Mouse (Mus musculus) small intestine, adult 2 months (tissue): ENCODE measurements at regions not wholly inside any gene's neighbourhood (a gene's known extent, or its start where the extent isn't known, plus 50 kb on each side); places are given as distances from the start of the nearest gene placed in this dataset.
"Not testable (repeated sequence)": the region's sequence is repeated elsewhere in the genome, so short reads cannot be mapped to it uniquely, and the experiment has no call there.

Source experiments
- CTCF ChIP-seq: fragments of 200-500 bp; IDR thresholded peaks from 2 replicates; pipeline ENCODE4 v1.5.1; 2012; ENCODE audit warnings: low read depth, mild to moderate bottlenecking, control low read depth, inconsistent platforms, low read length, moderate library complexity, mixed read lengths; ENCODE audit not compliant: insufficient replicate concordance, insufficient read length; ENCODE audit errors: extremely low read depth
- POLR2A ChIP-seq: fragments of 200-500 bp; IDR thresholded peaks from 2 replicates; pipeline ENCODE4 v1.6.1; 2012; ENCODE audit warnings: low read depth, mild to moderate bottlenecking, control low read depth, inconsistent platforms, low read length, moderate library complexity

DNA sequence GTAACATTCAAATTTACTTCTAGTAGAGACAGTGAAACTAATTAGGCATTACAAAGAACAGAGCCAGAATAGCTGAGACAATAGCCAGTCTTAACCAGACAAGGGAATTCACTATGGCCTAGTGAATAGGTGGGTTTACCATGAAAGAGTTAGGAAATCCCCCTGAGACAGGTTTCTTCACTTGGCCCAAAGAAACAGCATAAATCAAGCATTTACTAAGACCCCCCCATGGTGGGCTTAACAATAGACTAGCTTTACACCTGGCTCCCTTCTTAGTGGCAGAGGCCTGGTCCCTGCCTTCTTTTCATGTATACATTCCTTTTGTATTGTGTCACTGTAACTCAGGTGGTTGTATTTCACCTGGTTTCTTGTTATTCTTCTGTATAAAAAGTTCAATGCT is 1317.2 kb upstream of the Tacstd2 start:
- not testable (repeated sequence) for TF ChIP-seq CTCF, POLR2A
